In genomic region chr1:66831824-66832600, GRCm38 (mm10) we compare ENCODE assay signal across 23 mouse cellular contexts. TPM values are rescaled to one million over a fixed set of nuclear protein-coding genes. Genes with fewer than 3 reads are reported as not detected.
A peak's percentile ranks its signal among the peaks of the same experiment; 100 is the strongest.
DNase-seq lines count a peak whose midpoint lies in the region; ATAC-seq and TF ChIP-seq lines count a peak whose summit lies in the region.
"Had no signal": no experiment of that assay in that cellular context is flagged by ENCODE, and none has a peak within 500 bp of the region (broad histone marks: within the 10 kb centered on the region; RNA-seq: fewer than 3 reads in every experiment).

No protein-coding gene starts in this region.

- no peak for DNase-seq in lung, embryonic 14.5 days
- no peak for DNase-seq in lung, postnatal 10 days
- peak; percentile 78 for DNase-seq in Muller cell, postnatal 12 days (ENCODE audit: inconsistent ontology term)
- DNase-seq in kidney, adult 9 months, result peak; percentile 73
- DNase-seq in kidney, postnatal 14 days, result peak; percentile 61
- no peak for DNase-seq in ovary, postnatal 36 days (ENCODE audit: low spot score)
- DNase-seq: adrenal gland, postnatal 14 days; cerebellum, adult 9-10 months; gastrocnemius, postnatal 10 days; layer of hippocampus, adult 9-11 months; right cerebral cortex, adult 18-20 months; right cerebral cortex, postnatal 4 days had no signal

- H3K27ac ChIP-seq in lung, embryonic 14.5 days (ENCODE audit: low read depth), result peak overlapping the region; percentile 84
- H3K27ac ChIP-seq in neural tube, embryonic 15.5 days (replicated peaks), result no peak overlapping the region
- H3K27ac ChIP-seq: embryonic facial prominence, embryonic 15.5 days; heart, embryonic 10.5 days; limb, embryonic 13.5 days; liver, embryonic 12.5 days; neural tube, embryonic 13.5 days had no signal

- no peak overlapping the region for H3K4me3 ChIP-seq in lung, embryonic 14.5 days (ENCODE audit: low read depth, low read length)
- H3K4me3 ChIP-seq in neural tube, embryonic 15.5 days (replicated peaks), result no peak overlapping the region
- H3K4me3 ChIP-seq: embryonic facial prominence, embryonic 15.5 days; heart, embryonic 10.5 days; limb, embryonic 13.5 days; liver, embryonic 12.5 days; megakaryocyte, embryonic 14.5 days; myocyte; neural tube, embryonic 13.5 days had no signal

- 48% methylated on average over 9 of the region's 9 CpGs for WGBS in lung, embryonic 14.5 days
- 77% methylated on average over 9 of the region's 9 CpGs for WGBS in neural tube, embryonic 15.5 days

- peaks cover 4% of the 10 kb centered on the region for H3K4me1 ChIP-seq in lung, embryonic 14.5 days (ENCODE audit: insufficient read depth)
- no peaks in the 10 kb centered on the region for H3K4me1 ChIP-seq in neural tube, embryonic 15.5 days
- H3K4me1 ChIP-seq: embryonic facial prominence, embryonic 15.5 days; neural tube, embryonic 13.5 days had no signal

- no peak overlapping the region for H3K9ac ChIP-seq in lung, embryonic 14.5 days
- no peak overlapping the region for H3K9ac ChIP-seq in neural tube, embryonic 15.5 days (replicated peaks)
- H3K9ac ChIP-seq: embryonic facial prominence, embryonic 15.5 days; limb, embryonic 13.5 days; liver, embryonic 12.5 days; neural tube, embryonic 13.5 days had no signal

- H3K4me2 ChIP-seq in lung, embryonic 14.5 days, result no peak overlapping the region
- H3K4me2 ChIP-seq in neural tube, embryonic 15.5 days, result no peak overlapping the region
- H3K4me2 ChIP-seq: embryonic facial prominence, embryonic 15.5 days; limb, embryonic 13.5 days; liver, embryonic 12.5 days; neural tube, embryonic 13.5 days had no signal

- no peaks in the 10 kb centered on the region for H3K9me3 ChIP-seq in lung, embryonic 14.5 days (ENCODE audit: low read depth, low read length)
- no peaks in the 10 kb centered on the region for H3K9me3 ChIP-seq in neural tube, embryonic 15.5 days (replicated peaks)
- H3K9me3 ChIP-seq: embryonic facial prominence, embryonic 15.5 days; heart, embryonic 10.5 days; limb, embryonic 13.5 days; liver, embryonic 12.5 days; megakaryocyte, embryonic 14.5 days; neural tube, embryonic 13.5 days had no signal

- ATAC-seq in lung, embryonic 14.5 days (ENCODE audit: insufficient read depth), result no peak; the same call in 1 of the 2 replicates
- no peak for ATAC-seq in cerebellum, adult (ENCODE audit: insufficient number of reproducible peaks, low FRiP score, low TSS enrichment)
- ATAC-seq in neural tube, embryonic 15.5 days (ENCODE audit: low FRiP score), result no peak
- ATAC-seq: forebrain, embryonic 16.5 days; liver, embryonic 12.5 days; midbrain, embryonic 16.5 days had no signal

- TF ChIP-seq CTCF in lung, embryonic 14.5 days (IDR thresholded peaks at IDR 0.05; ENCODE audit: low read depth), result no peak

- H3K36me3 ChIP-seq in lung, embryonic 14.5 days (ENCODE audit: insufficient read depth), result peaks cover 20% of the 10 kb centered on the region
- H3K36me3 ChIP-seq in neural tube, embryonic 15.5 days, result no peaks in the 10 kb centered on the region
- H3K36me3 ChIP-seq: neural tube, embryonic 13.5 days had no signal

- H3K27me3 ChIP-seq in lung, embryonic 14.5 days (ENCODE audit: insufficient read depth, low read length), result no peaks in the 10 kb centered on the region
- H3K27me3 ChIP-seq in neural tube, embryonic 15.5 days (replicated peaks), result no peaks in the 10 kb centered on the region
- H3K27me3 ChIP-seq: embryonic facial prominence, embryonic 15.5 days; limb, embryonic 13.5 days; liver, embryonic 12.5 days; megakaryocyte, embryonic 14.5 days; neural tube, embryonic 13.5 days had no signal

RNA-seq across cellular contexts. Expression of gene Kansl1l, which starts 14.7 kb away (rescaled TPM):
- 21.9 and 22.3 TPM in 2 replicates for polyA plus RNA-seq in lung, embryonic 14.5 days (2014; fragmentation: Nextera tagmentation; extraction: Ambion mirVana)
- 10.9 and 13.1 TPM in 2 replicates for polyA plus RNA-seq in neural tube, embryonic 15.5 days (2015; fragmentation: Nextera tagmentation; extraction: Ambion mirVana)

RNA-seq across cellular contexts. Expression of gene Acadl, which starts 31.1 kb away (rescaled TPM):
- polyA plus RNA-seq in lung, embryonic 14.5 days (2014; fragmentation: Nextera tagmentation; extraction: Ambion mirVana), result 128 and 140 TPM in 2 replicates
- polyA plus RNA-seq in neural tube, embryonic 15.5 days (2015; fragmentation: Nextera tagmentation; extraction: Ambion mirVana), result 59.4 and 74.9 TPM in 2 replicates

Comparison
In these comparisons a context has a peak if more than half of its experiments do, and no peak if none do; other contexts are left out.
1. DNase-seq: peak in Muller cell, postnatal 12 days (single experiment), kidney, adult 9 months (single experiment) and kidney, postnatal 14 days (single experiment); none in lung, embryonic 14.5 days (single experiment), lung, postnatal 10 days (single experiment) and ovary, postnatal 36 days (single experiment).